Mouse (Mus musculus) mesoderm, embryonic 11.5 days (tissue): ENCODE measurements at regions not wholly inside any gene's neighbourhood (a gene's known extent, or its start where the extent isn't known, plus 50 kb on each side); places are given as distances from the start of the nearest gene placed in this dataset.

ENCODE experiments used
- DNase-seq: peaks from one replicate; pipeline ENCODE4 v3.0.0-alpha.2; 2012; ENCODE audit warnings: low read depth, low spot score

GRCm38 (mm10) chr2:72672908-72673901 lies 197.2 kb downstream of the Cdca7 start:
- peak; percentile 22 for DNase-seq

- DNase-seq, result peak; percentile 54
These were observed 198.3 kb downstream of the Cdca7 start for GRCm38 (mm10) chr2:72674229-72674628.

- DNase-seq, result no peak
These were observed 199.0 kb downstream of the Cdca7 start for GRCm38 (mm10) chr2:72674856-72675440.

- DNase-seq, result no peak
These were observed 201.8 kb downstream of the Cdca7 start for GRCm38 (mm10) chr2:72677731-72678130.

GRCm38 (mm10) chr2:72688031-72688430 lies 212.1 kb downstream of the Cdca7 start:
- DNase-seq, result no peak

GRCm38 (mm10) chr2:72701081-72701480 lies 225.1 kb downstream of the Cdca7 start:
- DNase-seq, result no peak

- no peak for DNase-seq
These were observed 227.3 kb downstream of the Cdca7 start for GRCm38 (mm10) chr2:72703238-72703637.

- peak; percentile 61 for DNase-seq
These were observed 232.0 kb downstream of the Cdca7 start for GRCm38 (mm10) chr2:72707676-72708659.

- DNase-seq, result no peak
These were observed 241.0 kb downstream of the Cdca7 start for GRCm38 (mm10) chr2:72716931-72717330.

GRCm38 (mm10) chr2:72728699-72729098 lies 251.5 kb downstream of the Sp3 start:
- no peak for DNase-seq

- no peak for DNase-seq
These were observed 246.9 kb downstream of the Sp3 start for GRCm38 (mm10) chr2:72733371-72733770.

- DNase-seq, result no peak
These were observed 245.2 kb downstream of the Sp3 start for GRCm38 (mm10) chr2:72735035-72735434.

- DNase-seq, result no peak
These were observed 243.6 kb downstream of the Sp3 start for GRCm38 (mm10) chr2:72736685-72737084.

- peak; percentile 63 for DNase-seq
These were observed 239.6 kb downstream of the Sp3 start for GRCm38 (mm10) chr2:72740391-72741361.

GRCm38 (mm10) chr2:72741746-72742145 lies 238.5 kb downstream of the Sp3 start:
- DNase-seq, result no peak

GRCm38 (mm10) chr2:72743651-72744050 lies 236.6 kb downstream of the Sp3 start:
- DNase-seq, result no peak

GRCm38 (mm10) chr2:72744901-72745300 lies 235.3 kb downstream of the Sp3 start:
- DNase-seq, result no peak

- DNase-seq, result peak; percentile 26
These were observed 233.6 kb downstream of the Sp3 start for GRCm38 (mm10) chr2:72746476-72747215.

GRCm38 (mm10) chr2:72747299-72747698 lies 232.9 kb downstream of the Sp3 start:
- DNase-seq, result no peak

GRCm38 (mm10) chr2:72749495-72749894 lies 230.8 kb downstream of the Sp3 start:
- no peak for DNase-seq
